Mouse (Mus musculus) left cerebral cortex, adult 18-20 months (tissue): ENCODE data around the gene Cenpm. TPM values are rescaled to one million over a fixed set of nuclear protein-coding genes. Genes with fewer than 3 reads are reported as not detected.
A peak's percentile ranks its signal among the peaks of the same experiment; 100 is the strongest.

Experiments used
- DNase-seq, 2 experiments: peaks; one replicate each; pipeline ENCODE4 v3.0.0; 2021 to 2022; ENCODE audit warnings: low spot score in 2 of 2, mixed read lengths in 1 of 2
- long read RNA-seq, 2 experiments: library from polyadenylated mRNA; stranded (forward); transcript quantifications; one replicate each; pipeline ENCODE4 v2.0.0; 2021
- total RNA-seq, 2 experiments: library from RNA; stranded (reverse); gene quantifications; 2 replicates each; pipeline ENCODE4 v1.2.3; 2021

The Cenpm gene
- total RNA-seq, result 1 to 10 TPM; 4.0 to 4.4 TPM
- long read RNA-seq, experiment 1, transcript Cenpm-206 (5 exons, 593 nt), result major isoform, 5 of 8 reads
- long read RNA-seq, experiment 1, partial matches to known transcripts, result 1 of 8 reads
- long read RNA-seq, experiment 1, other reads (novel, unspliced or antisense), result 1 of 8 reads
- long read RNA-seq, experiment 2, partial matches to known transcripts, result 0 of 3 reads
- long read RNA-seq, experiment 2, other reads (novel, unspliced or antisense), result 0 of 3 reads

DNA sequence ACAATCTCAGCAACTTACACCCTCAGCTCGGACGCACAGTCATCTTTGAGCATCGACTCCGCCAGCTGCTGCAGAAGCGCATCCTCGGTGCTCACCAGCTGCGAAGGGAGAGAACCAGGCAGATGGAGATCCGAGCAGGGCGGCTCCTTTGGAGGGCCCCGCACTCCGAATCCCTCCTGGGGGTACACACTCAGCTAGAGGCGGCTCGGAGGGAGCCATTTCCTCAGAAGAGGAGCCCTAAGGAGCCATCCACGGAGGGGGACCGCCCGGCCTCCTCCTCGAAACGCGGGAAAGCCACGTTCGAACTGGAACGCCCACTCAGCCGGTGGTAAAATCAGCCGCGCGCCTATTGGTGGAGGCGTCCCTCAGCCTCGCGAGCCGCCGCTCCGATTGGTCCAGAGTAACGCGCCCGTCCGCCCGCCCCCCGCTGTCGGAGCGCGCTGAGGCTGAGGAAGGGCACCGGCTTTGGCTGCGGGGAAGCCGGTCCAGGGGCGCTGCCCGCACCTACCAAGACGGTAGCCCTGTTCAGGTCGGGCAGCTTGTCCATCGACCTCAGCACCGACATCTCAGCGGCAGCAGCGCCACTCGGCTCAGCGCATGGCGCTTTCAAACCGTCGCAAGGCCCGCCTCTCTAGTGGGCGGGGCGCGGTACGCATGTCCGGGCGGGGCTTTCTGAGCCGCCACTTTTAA lies at the start of gene Cenpm:
TSS of gene Cenpm (minus strand) at position 634 of the 690 bp plus-strand sequence.
- peak; percentile 94 for DNase-seq

- DNase-seq, result no peak
These were observed 49.5 kb upstream of the Cenpm start for GRCm38 (mm10) chr15:82294059-82294458.

DNA sequence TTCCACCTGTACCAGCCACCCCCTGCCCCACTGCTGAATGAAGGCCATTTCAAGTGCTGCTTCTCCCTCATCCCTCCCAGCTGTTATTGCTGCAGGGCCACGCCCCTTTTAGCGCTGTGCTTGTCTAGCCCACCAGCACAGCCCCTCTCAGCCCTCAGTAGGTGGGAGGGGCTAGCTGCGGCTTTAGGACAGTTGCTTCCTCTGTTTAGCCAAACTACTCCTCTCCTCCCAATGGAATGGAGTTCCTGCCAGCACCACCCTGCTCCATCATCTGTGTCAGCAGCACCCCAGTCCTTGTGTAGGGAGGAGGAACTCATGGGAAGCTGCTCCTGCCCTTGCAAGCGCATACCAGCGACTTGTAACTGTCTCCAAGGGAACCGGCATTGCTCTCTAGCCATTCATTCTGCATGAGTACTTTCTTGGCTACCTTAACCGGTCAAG lies 48.7 kb upstream of the Cenpm start:
- DNase-seq, result no peak

DNA sequence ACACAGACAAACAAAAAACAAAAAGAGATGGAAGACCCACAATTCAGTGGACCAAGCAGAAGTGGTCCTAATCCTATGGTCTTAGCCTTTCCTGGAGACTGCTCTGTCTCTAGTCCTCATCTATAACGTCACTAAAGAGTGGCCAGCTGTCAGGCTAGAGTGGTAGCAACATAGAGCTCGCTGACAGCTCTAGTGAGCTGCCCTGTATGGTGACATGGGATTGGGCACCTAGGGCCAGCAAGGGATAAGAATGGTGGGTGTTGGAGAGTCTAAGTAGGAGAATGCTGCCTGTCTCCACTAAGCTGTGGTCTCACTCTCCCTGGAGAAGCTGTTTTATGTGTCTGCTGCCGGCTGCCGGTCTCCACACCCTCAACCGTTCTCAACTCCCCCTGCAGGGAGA lies 48.3 kb upstream of the Cenpm start:
- DNase-seq, result no peak

DNA sequence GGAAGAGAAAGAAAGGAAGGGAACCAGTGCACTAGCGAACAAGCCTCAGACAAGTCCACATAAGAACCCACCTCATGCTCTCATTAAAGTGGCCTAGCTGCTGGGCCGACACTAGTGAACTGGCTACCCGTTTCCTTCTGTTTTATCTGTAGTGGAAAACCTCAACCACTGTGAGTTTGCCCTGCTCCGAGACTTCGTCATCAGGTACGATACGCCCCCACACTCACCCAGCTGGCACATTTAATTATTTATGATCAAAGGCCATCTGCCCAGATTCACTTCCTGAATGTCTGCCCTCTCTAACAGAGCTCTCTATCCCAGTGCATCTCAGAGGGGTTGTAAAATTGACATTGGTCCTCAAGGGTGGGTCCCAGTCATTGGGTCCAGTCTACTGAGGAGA lies 45.7 kb upstream of the Cenpm start:
- DNase-seq, result no peak

DNA sequence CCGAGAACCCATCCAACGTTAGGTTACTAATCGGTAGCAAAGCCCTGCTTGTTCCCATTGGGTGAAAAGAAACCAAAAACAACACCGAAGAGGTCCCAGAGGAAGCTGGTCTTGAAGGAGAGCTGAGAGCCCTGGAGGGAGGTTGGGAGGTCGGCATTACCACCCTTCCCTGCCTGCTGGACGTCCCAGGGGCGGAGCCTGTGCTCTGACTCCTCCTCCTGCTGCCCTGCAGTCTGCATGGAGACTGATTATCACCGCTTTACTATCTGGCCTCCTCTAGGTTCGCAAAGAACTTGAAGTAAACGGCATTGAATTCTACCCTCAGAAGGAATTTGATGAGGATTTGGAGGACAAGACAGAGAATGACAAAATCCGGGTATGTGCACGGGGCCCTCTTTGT lies 41.6 kb upstream of the Cenpm start:
- DNase-seq, result no peak

DNA sequence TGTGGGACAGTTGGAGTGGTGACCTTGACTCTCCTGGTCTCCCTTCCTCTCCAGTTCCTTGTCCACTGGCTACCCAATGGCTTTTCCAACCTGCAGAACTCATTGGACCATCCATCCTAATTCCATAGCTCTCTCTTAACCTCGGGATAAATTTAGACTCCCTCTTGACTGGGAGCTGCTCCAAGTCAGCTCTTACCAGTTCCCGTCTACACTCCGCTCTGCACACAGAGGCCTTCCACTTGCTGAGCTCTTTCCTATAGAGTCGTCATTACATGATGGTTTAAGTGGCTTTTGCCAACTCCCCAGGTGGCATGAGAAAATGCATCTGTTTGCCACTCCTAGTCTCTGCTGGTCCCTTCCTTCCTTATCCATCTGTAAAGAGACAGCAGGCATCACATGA lies 36.1 kb upstream of the Cenpm start:
- DNase-seq, result no peak

DNA sequence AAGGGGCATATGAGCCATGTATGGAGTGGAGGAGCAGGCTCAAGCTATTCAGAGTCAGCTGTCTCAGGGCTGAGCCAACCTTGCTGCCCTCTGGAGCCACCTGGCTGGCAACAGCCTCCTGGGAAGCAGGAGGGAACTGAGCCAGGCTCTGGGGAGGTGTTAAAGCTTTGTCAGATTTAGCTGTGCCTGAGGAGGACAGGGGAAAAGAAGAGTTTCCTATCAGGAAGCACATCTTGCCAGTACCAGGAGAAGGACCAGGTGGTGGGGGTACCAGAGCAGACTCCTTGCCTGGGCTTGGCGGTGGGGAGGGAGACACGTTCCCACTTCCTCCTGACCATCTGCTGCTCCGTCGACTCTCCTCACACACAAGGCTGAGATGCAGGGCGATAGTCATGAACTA lies 33.0 kb upstream of the Cenpm start:
- DNase-seq, result peak; percentile 51 to 64

GRCm38 (mm10) chr15:82274927-82275901 lies 30.7 kb upstream of the Cenpm start:
- DNase-seq, result peak; percentile 78 to 88

DNA sequence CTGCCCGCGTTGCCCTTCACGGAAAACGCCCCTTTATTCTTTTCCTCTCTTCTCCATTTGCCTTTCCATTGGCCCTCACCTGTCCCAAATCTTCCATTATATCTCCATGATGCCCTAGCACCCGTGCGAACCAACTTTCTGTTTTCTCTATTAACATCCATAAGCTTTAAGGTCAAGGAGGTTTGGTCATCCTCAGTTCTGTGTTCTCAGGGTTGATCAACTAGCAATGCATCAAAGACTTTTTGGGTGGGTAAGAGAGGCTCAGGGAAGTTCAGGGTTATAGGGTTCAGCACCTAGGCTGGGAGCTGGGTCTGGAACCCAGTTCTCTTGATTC lies 30.0 kb upstream of the Cenpm start, which contains the start of gene Sept3:
TSS of gene Sept3 (plus strand) at position 301 of the 334 bp plus-strand sequence.
- no peak for DNase-seq

GRCm38 (mm10) chr15:82272295-82272694 lies 27.7 kb upstream of the Cenpm start:
- no peak for DNase-seq

DNA sequence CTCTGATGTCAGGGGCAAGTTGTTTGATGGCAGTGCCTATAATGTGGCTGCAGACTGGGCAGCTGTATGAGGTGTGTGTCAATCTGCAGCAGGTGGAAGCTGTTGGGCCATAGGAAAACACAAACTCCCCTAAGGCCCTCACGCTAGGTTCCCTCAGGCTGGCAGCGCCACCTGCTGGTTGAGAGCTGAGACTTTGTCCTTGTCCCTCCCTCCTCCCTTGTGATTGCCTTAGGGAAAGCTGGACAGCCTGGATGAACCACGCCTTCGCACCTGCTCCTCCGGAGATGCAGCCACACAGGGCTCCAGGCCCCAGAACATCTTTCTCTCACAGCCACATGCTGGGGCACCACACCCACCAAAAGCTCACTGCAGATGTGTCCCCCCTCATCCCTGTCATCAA lies 26.7 kb upstream of the Cenpm start:
- DNase-seq, result peak; percentile 77 to 86

GRCm38 (mm10) chr15:82268783-82269182 lies 24.2 kb upstream of the Cenpm start:
- DNase-seq, result no peak

DNA sequence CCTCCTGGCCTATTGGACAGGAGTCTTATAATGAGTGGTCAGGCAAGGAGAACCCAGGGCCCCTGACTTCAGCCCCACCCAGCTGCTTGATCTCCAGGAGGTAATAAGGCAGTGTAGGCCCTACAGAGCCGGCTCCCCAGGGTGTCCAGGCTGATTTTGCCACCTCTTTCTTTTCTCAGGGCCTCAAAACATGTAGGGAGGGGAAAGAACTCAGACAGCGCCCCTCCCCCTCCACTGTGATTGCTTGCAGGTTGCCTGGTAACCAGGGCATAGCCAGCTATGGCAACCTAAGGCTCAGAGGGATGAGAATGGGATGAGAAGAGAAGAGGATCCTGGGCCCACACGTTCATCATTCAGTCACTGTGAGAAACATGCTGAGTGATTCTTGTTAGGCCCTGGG lies 23.6 kb upstream of the Cenpm start:
- DNase-seq, result no peak

DNA sequence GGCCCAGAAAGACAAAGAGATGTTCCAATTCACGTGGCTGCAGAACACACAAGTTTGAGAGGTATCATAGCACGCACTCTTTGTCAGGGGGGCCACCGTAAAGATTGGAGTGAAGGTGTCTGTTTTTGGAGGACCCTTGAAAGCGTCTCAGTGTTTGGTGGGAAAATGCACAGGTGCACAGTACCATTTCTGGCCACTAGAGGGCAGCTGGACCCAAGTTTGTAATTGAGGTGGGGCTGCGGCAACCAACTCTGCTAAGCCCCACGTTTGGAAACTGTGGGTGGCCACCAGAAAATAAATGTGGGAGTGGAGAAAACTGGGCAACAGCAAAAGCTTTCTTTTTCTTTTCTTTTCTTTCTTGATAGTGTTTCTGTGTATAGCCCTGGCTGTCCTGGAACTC lies 21.8 kb upstream of the Cenpm start:
- peak; percentile 66 to 75 for DNase-seq

- peak; percentile 72 to 81 for DNase-seq
These were observed 15.0 kb upstream of the Cenpm start for GRCm38 (mm10) chr15:82259510-82259909.

GRCm38 (mm10) chr15:82255944-82256383 lies 11.4 kb upstream of the Cenpm start:
- peak; percentile 79 to 86 for DNase-seq

- DNase-seq, result peak in 1 of 2 experiments; percentile 47
These were observed 10.7 kb upstream of the Cenpm start for GRCm38 (mm10) chr15:82255248-82255647.

- DNase-seq, result no peak
These were observed 7.5 kb upstream of the Cenpm start, which contains the start of gene 1500009C09Rik for GRCm38 (mm10) chr15:82252097-82252496. TSS of gene 1500009C09Rik (plus strand) at chr15:82252397.

- DNase-seq, result no peak
These were observed 7.0 kb upstream of the Cenpm start for GRCm38 (mm10) chr15:82251579-82251978.

- no peak for DNase-seq
These were observed 2.7 kb upstream of the Cenpm start for GRCm38 (mm10) chr15:82247131-82247776.
